Mouse (Mus musculus): Measurements from ENCODE around the gene Ptk6. TPM values are rescaled to one million over a fixed set of nuclear protein-coding genes. Genes with fewer than 3 reads are reported as not detected.

Ptk6 gene
- polyA plus RNA-seq, 1 experiment from 2014 or later = not detected

DNA sequence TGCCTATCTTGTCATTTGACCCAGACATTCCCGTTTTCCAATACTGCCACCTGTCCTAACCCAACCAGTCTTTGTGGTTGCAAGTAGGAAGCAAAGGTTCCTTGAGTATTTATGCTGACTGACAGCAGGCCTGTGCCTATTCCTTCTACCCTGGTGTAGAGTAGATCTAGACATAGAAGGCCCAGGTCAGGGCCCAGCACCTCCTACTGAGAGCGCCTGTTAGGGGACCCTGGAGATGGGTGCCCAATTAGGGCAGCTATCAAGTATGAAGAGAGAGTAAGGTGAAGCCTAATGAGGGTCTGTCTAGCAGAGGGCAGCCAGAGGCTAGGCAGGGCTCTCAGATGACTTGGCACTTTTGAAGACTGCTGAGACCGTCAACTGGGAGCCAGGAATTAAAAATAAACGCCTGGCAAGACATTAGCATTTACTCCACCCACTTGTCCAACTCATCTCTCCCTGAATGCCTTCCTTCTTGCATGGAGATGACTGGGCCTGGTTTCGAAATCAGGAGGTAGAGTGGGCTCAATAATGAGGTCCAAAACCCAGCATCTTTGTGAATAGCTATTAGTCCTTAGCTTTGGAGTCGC is 44.8 kb downstream of the Ptk6 start:
- WGBS = 80% methylated on average over 6 of the region's 6 CpGs
- Histone ChIP-seq H3K36me3 (no peaks in the 10 kb centered on the region), H3K27me3 (peaks cover 45% of the 10 kb centered on the region), H3K4me1 (peaks cover 30% of the 10 kb centered on the region), H3K4me2 (replicated peaks) (no peak overlapping the region), H3K9me3 (no peaks in the 10 kb centered on the region), H3K4me3 (no peak overlapping the region), H3K9ac (replicated peaks) (no peak overlapping the region), H3K27ac (replicated peaks) (no peak overlapping the region)
- ATAC-seq (ENCODE audit: low FRiP score, low read depth) = no peak

DNA sequence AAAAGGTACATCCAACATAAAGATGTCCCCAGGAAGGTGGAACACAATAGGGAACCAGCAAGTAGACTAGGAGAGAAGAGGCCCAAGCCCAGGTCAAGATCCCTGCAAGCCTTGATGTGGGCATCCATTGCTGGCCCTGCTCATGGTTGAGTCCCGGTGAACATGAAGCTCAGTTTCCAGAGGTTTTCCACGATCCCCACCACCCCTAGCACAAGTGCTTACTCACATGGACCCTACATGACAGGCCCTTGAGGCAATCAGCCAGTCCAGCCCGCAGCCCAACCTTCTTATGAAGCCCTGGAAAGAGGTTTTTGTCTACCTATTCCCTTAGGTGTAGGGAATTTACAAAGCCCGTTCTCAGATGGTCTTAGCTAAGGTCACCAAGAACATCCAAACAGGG is 45.4 kb downstream of the Ptk6 start:
- peaks cover 46% of the 10 kb centered on the region for H3K27me3 ChIP-seq
- peaks cover 30% of the 10 kb centered on the region for H3K4me1 ChIP-seq
- peak overlapping the region; percentile 46 for H3K4me3 ChIP-seq
- H3K9ac ChIP-seq (replicated peaks) = peak overlapping the region; percentile 58; the same call in 1 of the 2 replicates
- peak overlapping the region; percentile 83 for H3K27ac ChIP-seq (replicated peaks)
- no peak for ATAC-seq (ENCODE audit: low FRiP score, low read depth)
- no peaks in the 10 kb centered on the region for H3K9me3 ChIP-seq
- no peaks in the 10 kb centered on the region for H3K36me3 ChIP-seq
- peak overlapping the region; percentile 63 for H3K4me2 ChIP-seq (replicated peaks)
- WGBS = 78% methylated on average over 4 of the region's 4 CpGs

DNA sequence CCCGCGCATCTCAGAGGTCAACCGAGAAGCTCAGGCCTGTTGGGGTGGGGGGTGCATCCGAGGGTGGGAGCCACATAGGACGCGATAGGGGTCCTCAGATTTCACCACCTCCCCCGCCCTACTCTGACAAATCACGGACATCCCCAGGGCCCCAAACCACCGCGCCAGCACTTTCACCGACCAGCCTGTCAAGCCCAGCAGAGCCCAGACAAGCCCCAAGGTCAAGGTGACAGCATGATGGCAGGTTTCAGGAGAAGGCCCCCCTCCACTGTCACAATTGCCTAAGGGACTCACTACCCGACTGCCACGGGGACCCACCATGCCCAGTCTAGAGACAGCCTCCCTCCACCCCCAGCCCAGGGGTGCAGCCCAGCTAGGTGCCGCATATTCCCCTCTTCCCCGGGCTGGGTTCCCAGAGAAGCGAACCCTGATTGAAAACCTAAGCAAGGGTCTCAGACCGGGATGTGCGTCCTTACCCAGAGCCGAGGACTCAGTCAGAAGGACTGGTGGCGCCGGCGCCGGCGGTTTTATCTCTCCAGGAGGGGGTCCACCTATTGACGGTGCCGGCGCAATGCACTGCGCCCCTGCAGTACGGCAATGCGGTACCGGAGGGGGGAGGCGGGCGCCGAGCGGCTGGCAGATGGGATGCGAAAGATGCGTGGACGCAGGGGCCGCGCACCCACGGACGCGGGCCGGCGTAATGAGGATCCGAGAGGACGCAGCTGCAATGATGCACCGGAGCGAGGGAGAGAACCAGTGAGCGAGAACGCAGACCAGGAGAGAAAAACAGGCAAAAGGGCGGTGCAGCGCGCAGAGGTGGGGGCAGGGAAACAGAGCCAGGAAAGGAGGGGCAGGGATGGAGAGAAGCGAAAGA is 46.1 kb downstream of the Ptk6 start, which contains the start of gene Eef1a2:
Eef1a2 (minus strand) TSS at position 767 of the 874 bp plus-strand sequence.
- Histone ChIP-seq H3K4me2 (replicated peaks) (peak within 1 kb of the TSS; percentile 63), H3K9me3 (no peaks in the 10 kb centered on the region), H3K36me3 (no peaks in the 10 kb centered on the region), H3K4me1 (peaks cover 30% of the 10 kb centered on the region), H3K9ac (replicated peaks) (peak within 1 kb of the TSS; percentile 58), H3K27ac (replicated peaks) (peak within 1 kb of the TSS; percentile 83), H3K27me3 (peaks cover 46% of the 10 kb centered on the region), H3K4me3 (peak within 1 kb of the TSS; percentile 46)
- peak; percentile 55; the same call in 1 of the 2 replicates for ATAC-seq (ENCODE audit: low FRiP score, low read depth)
- WGBS = 3% methylated on average over 55 of the region's 55 CpGs

DNA sequence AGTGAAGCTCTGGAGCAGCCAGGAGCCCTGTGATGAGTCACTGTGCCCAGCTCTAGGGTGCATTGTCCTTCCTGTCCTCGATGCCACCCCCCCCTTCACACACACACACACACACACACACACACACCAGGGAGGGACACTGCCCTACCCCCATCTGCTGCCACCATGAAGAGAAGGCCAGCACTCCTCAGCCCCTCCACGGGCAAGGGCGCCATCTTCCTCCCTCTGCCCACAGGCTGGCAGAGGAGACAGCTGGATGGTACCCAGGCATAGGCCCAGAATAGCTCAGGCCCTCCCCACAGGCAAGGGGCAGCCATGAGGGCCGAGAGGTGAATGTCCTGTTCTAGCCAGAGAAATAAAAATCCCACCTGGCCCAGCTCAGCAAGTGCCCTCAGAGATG is 46.8 kb downstream of the Ptk6 start:
- Histone ChIP-seq H3K9ac (replicated peaks) (peak overlapping the region; percentile 58; the same call in 1 of the 2 replicates), H3K36me3 (no peaks in the 10 kb centered on the region), H3K4me2 (replicated peaks) (peak overlapping the region; percentile 63), H3K4me1 (peaks cover 30% of the 10 kb centered on the region), H3K9me3 (no peaks in the 10 kb centered on the region), H3K4me3 (peak overlapping the region; percentile 46), H3K27me3 (peaks cover 52% of the 10 kb centered on the region), H3K27ac (replicated peaks) (no peak overlapping the region; the same call in 1 of the 2 replicates)
- 64% methylated on average over 4 of the region's 4 CpGs for WGBS
- no peak for ATAC-seq (ENCODE audit: low FRiP score, low read depth)

DNA sequence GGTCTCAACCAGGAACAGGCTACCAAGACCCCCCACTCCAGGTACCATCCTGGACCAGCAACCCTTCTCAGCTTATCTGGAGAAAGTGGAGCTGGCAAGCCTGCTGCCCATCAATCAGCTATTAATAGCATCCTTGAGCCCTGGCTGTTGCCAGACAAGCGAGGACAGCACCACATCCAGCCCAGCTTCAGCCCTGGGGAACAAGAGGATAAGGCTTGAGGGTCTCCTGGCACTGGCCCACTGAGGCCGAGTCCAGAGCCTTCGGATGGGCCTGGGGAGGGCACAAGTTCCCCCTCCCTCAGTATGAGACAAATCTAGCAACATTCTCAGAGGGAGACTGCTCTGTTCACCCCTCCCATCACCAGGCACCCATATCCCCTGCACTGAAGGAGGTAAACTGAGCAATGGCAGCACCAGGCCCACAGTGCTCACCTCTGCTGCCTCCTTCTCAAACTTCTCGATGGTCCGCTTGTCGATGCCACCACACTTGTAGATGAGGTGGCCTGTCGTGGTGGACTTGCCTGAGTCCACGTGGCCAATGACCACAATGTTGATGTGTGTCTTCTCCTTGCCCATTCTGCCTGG is 47.7 kb downstream of the Ptk6 start:
- H3K4me1 ChIP-seq = peaks cover 25% of the 10 kb centered on the region
- H3K27ac ChIP-seq (replicated peaks) = no peak overlapping the region
- H3K4me3 ChIP-seq = no peak overlapping the region
- no peaks in the 10 kb centered on the region for H3K9me3 ChIP-seq
- H3K27me3 ChIP-seq = peaks cover 61% of the 10 kb centered on the region
- no peak overlapping the region for H3K9ac ChIP-seq (replicated peaks)
- no peak for ATAC-seq (ENCODE audit: low FRiP score, low read depth)
- 83% methylated on average over 8 of the region's 8 CpGs for WGBS
- H3K36me3 ChIP-seq = no peaks in the 10 kb centered on the region
- no peak overlapping the region for H3K4me2 ChIP-seq (replicated peaks)

DNA sequence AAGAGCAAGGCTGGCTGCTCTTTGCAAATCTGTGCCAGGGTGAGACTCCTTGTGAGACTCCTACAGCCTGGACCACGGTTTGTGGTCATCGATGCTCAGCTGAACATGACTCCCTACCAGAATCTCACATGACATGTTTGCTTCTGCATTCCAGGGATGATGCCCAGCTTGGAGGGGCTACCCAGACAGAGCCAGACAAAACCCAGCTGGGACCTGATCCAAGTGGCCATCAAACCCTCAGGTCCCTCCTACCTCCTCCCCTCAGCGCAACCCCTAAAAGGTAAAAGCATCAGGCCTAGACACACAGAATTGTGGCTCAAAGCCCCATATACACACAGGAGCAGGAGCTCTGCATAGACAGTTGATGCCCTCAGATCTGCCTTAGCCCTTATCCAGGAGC is 48.2 kb downstream of the Ptk6 start:
- H3K27me3 ChIP-seq = peaks cover 66% of the 10 kb centered on the region
- no peaks in the 10 kb centered on the region for H3K9me3 ChIP-seq
- no peak overlapping the region for H3K4me2 ChIP-seq (replicated peaks)
- no peaks in the 10 kb centered on the region for H3K36me3 ChIP-seq
- no peak overlapping the region for H3K4me3 ChIP-seq
- no peak overlapping the region for H3K27ac ChIP-seq (replicated peaks)
- no peak for ATAC-seq (ENCODE audit: low FRiP score, low read depth)
- H3K9ac ChIP-seq (replicated peaks) = no peak overlapping the region
- 91% methylated on average over 3 of the region's 3 CpGs for WGBS
- peaks cover 19% of the 10 kb centered on the region for H3K4me1 ChIP-seq

DNA sequence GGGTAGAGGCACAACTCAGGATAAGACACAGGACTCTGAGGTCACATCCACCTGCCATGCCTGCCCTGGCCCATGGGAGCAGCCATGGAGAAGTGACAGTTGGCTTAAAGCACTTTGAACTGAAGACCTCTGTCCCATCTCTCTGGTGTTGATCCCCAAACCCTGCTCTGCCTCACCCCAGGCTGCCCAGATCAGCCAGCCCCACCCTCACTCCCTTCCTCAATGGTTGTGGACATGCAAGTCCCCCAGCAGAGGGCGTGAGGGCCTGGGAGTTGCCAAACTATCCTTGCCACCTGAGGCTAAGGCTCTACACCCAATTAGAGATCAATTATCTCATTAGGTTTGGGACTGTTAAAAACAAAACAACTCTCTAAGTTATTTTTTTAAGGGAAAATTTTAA is 48.8 kb downstream of the Ptk6 start:
- Histone ChIP-seq H3K4me2 (replicated peaks) (no peak overlapping the region), H3K27me3 (peaks cover 70% of the 10 kb centered on the region)
- WGBS = 5% methylated on average over 1 of the region's 1 CpGs

DNA sequence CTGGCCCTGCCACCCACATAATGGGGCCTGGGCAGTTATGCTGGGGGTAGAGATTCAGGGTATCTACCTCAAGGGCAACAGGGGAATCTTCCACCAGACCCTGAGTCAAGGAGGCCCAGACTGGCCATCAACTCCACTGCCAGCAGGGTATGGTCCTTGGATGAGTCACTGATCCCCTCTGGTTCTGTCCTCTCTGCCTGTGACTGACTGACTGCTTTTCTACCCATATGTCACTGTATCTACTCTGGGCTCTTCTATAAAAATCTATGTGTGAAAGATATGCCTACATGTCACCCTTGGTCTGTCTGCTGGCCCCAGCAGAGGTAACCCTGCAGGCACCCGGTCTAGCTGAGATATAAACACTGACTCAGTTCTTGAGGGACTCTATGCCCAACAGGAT is 49.5 kb downstream of the Ptk6 start:
- Histone ChIP-seq H3K4me2 (replicated peaks) (no peak overlapping the region), H3K27ac (replicated peaks) (no peak overlapping the region), H3K9ac (replicated peaks) (no peak overlapping the region), H3K4me3 (no peak overlapping the region), H3K4me1 (peaks cover 18% of the 10 kb centered on the region), H3K9me3 (no peaks in the 10 kb centered on the region), H3K27me3 (peaks cover 76% of the 10 kb centered on the region), H3K36me3 (no peaks in the 10 kb centered on the region)
- ATAC-seq (ENCODE audit: low FRiP score, low read depth) = no peak
- 93% methylated on average over 1 of the region's 1 CpGs for WGBS

More for the DNA sequence above, 48.8 kb downstream of the Ptk6 start:
- Histone ChIP-seq H3K4me1 (peaks cover 14% of the 10 kb centered on the region), H3K36me3 (no peaks in the 10 kb centered on the region), H3K9me3 (no peaks in the 10 kb centered on the region), H3K27ac (replicated peaks) (no peak overlapping the region), H3K9ac (replicated peaks) (no peak overlapping the region), H3K4me3 (no peak overlapping the region)
- no peak for ATAC-seq (ENCODE audit: low FRiP score, low read depth)

DNA sequence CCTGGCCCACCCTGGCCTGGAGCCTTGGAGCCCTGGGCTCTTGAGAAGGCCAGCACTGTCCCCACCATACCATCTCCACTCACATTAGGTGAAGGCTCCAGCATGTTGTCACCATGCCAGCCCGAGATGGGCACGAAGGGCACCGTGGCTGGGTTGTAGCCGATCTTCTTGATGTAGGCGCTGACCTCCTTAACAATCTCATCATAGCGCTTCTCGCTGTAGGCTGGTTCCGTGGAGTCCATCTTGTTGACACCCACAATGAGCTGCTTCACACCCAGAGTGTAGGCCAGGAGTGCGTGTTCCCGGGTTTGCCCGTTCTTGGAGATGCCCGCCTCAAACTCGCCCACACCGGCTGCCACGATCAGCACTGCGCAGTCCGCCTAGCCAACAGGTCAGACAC is 49.9 kb downstream of the Ptk6 start:
- Histone ChIP-seq H3K4me1 (peaks cover 22% of the 10 kb centered on the region), H3K36me3 (no peaks in the 10 kb centered on the region), H3K9me3 (no peaks in the 10 kb centered on the region), H3K4me2 (replicated peaks) (no peak overlapping the region), H3K4me3 (no peak overlapping the region), H3K27me3 (peaks cover 76% of the 10 kb centered on the region), H3K27ac (replicated peaks) (no peak overlapping the region), H3K9ac (replicated peaks) (no peak overlapping the region)
- no peak for ATAC-seq (ENCODE audit: low FRiP score, low read depth)
- WGBS = 94% methylated on average over 17 of the region's 17 CpGs

DNA sequence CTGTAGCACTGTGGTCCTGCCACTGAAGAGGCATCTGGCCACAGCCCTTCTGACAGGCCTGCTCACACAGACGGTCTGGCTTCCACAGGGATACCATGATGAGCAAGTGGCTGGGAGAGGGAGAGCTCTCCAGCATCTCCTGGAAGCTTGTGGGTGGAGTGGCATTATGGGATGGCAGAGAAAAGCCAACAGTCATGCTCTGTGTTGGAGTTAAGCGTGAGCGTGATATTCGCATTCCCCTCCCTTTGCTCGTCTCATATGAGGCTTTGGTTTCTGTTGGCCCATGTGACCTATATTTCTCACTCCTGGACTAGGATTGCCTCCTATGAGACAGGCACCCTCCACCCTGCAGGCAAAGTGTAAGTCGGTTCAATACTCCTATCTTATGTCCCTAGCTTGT is 52.3 kb downstream of the Ptk6 start:
- Histone ChIP-seq H3K4me3 (no peak overlapping the region), H3K9ac (replicated peaks) (no peak overlapping the region), H3K4me2 (replicated peaks) (no peak overlapping the region), H3K27ac (replicated peaks) (no peak overlapping the region), H3K36me3 (no peaks in the 10 kb centered on the region), H3K27me3 (peaks cover 68% of the 10 kb centered on the region), H3K9me3 (no peaks in the 10 kb centered on the region), H3K4me1 (peaks cover 14% of the 10 kb centered on the region)
- WGBS = 78% methylated on average over 6 of the region's 6 CpGs
- no peak for ATAC-seq (ENCODE audit: low FRiP score, low read depth)

DNA sequence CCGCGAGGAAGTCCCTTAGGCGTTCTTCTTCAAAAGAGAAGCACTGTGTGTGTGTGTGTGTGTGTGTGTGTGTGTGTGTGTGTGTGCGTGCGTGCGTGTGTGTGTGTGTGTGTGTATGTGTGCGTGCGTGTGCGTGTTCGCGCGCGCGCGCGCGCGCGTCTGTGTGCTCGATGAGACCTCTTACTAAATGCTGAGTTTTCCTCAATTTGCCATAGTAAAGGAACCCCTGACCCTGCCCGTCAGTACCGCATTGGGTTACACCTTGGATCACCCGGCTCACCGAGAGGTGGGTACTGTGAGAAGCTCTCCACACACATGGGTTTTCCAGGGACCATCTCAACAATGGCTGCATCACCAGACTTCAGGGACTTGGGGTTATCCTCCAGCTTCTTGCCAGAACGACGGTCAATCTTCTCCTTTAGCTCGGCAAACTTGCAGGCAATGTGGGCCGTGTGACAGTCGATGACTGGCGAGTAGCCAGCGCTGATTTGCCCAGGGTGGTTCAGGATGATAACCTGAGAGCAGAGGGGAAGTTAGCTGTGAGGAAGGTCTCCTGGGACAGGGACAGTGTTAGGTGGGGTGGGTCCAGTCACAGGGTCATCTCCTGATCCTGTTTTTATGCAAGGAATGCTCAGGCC is 54.2 kb downstream of the Ptk6 start:
- H3K27ac ChIP-seq (replicated peaks) = no peak overlapping the region
- H3K27me3 ChIP-seq = peaks cover 64% of the 10 kb centered on the region
- H3K4me3 ChIP-seq = peak overlapping the region; percentile 48
- no peaks in the 10 kb centered on the region for H3K36me3 ChIP-seq
- peaks cover 14% of the 10 kb centered on the region for H3K4me1 ChIP-seq
- WGBS = 22% methylated on average over 18 of the region's 31 CpGs
- peak overlapping the region; percentile 92 for H3K4me2 ChIP-seq (replicated peaks)
- H3K9me3 ChIP-seq = no peaks in the 10 kb centered on the region
- peak overlapping the region; percentile 50 for H3K9ac ChIP-seq (replicated peaks)
- no peak for ATAC-seq (ENCODE audit: low FRiP score, low read depth)

Data from midbrain, embryonic 12.5 days (tissue).